Mouse (Mus musculus) bone marrow macrophage, adult 2 months (primary cell): ENCODE data around the gene Car3.

Source experiments
- CTCF ChIP-seq: IDR thresholded peaks from 2 replicates; pipeline ENCODE4 v1.5.1; 2012; ENCODE audit warnings: low read depth, mild to moderate bottlenecking, low read length, moderate library complexity
- POLR2A ChIP-seq: IDR thresholded peaks from 2 replicates; pipeline ENCODE4 v1.6.1; 2012; ENCODE audit warnings: mild to moderate bottlenecking, low read depth, low read length, borderline replicate concordance

DNA sequence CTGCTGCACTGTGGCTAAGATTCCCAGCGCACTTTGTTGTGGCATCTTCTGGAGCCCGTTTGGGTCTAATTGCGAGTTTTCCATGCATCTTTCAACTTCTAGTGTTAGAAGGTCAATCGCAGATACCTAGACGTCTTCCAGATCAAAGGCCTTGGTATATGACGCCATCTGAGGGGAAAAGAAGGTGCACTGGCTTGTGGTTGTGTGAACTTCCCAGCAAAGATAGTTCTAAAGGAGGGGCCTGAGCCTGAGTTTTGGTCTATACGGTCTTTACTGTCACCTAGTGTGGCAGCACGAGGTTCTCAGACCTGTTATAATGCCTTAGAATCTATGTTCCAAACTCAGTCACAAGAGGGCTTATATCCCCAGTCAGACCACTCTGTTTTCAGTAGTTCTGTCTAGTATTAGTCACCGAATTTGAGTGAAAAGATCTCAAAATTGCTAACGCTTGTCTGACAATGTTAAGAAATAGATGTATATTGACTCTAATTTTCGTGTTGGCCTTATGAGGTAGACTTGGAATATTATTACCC is 23.9 kb downstream of the Car3 start:
- no peak for TF ChIP-seq CTCF
- TF ChIP-seq POLR2A, result no peak
